Mouse (Mus musculus) frontal cortex, adult (tissue): ENCODE results near the gene Mup3.
"Not testable (repeated sequence)": the region's sequence is repeated elsewhere in the genome, so short reads cannot be mapped to it uniquely, and the experiment has no call there.

Source experiments
- ATAC-seq: cut with Nextera tagmentation; 2 replicates; pipeline ENCODE4 v1.9.2; 2017; ENCODE audit warnings: mild to moderate bottlenecking, moderate library complexity, mixed read lengths; ENCODE audit not compliant: low TSS enrichment

Mup3 gene

GRCm38 (mm10) chr4:62087241-62087640 lies at the start of gene Mup3:
Mup3 (minus strand) TSS chr4:62087342.
- no peak for ATAC-seq

- no peak for ATAC-seq
Measured at GRCm38 (mm10) chr4:62133706-62134105, 46.6 kb upstream of the Mup3 start.

DNA sequence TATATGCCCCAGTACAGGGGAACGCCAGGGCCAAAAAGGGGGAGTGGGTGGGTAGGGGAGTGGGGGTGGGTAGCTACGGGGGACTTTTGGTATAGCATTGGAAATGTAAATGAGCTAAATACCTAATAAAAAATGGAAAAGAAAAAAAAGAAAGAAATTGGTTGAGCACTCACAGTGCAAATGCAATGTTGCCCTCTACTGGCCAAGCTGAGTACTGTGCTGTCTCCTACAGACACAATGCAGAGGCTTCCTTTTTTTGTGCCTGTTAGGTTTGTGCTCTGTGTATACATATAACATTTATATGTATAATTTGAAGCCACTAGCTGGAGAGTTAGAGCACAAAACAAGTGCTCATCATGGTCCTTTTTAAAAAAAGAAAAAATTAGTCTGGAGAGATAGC lies 16.2 kb upstream of the Mup3 start:
- not testable (repeated sequence) for ATAC-seq

GRCm38 (mm10) chr4:62087953-62088352 lies 811 bp upstream of the Mup3 start:
- no peak for ATAC-seq

DNA sequence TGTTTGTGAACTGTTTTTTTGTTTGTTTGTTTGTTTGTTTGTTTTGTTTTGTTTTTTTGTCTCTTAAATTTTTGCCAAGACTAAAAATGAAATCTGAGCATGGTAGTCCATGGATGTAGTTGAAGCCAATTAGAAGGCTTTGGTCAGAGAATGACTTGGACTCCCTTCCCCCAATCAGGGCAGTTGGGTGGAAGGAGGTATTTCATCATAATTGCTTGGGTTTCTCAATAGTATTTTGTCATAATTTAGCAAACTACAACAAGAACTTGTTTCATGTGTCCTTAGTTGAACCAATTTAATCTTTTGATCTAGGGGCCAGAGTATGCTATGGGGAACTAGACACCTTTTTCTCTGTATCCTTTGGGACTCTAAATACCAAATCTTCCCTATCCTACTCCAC lies 4.4 kb downstream of the Mup3 start:
- no peak for ATAC-seq

- ATAC-seq = no peak
Measured at GRCm38 (mm10) chr4:62075126-62075525, 12.0 kb downstream of the Mup3 start.

DNA sequence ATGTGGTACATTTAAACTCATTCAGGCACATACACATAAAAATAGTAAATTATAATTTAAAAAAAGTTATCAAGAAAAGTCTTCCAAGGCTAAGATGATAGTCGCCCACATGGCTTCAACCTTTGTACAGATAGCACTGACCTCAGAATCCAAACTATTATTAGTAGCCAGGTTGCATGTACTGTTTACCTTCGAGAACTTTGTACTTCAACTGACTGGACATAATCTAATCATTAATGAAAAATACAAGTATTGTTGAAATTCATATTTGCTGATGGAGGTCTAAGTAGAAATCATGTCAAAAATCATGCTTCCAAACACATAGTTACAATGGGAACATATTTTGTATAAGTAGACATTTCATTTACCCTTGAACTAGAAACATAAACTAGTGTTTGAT lies 32.4 kb downstream of the Mup3 start:
- ATAC-seq = not testable (repeated sequence)

DNA sequence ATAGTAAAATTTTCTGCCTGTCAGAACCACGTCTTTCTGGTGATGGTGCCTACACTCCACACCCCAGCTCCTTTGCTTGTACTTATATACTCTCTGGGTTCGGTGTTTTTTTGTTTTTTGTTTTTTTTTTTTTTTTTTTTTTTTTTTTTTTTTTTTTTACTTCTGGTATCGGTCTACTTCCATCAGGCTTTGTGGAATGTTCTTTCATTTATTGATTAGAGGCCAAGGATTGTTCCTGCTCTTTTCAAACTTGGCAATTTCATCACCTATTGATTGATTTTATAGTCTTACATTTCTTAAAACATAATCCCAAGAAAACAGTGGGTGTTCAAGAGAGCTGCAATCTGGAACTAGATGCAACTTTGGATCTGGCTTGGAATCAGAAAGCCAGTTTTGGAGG lies 33.1 kb downstream of the Mup3 start, which contains the start of gene Mup20:
Mup20 (minus strand) TSS at position 101 of the 400 bp plus-strand sequence.
- ATAC-seq = not testable (repeated sequence)
